Mouse (Mus musculus) telencephalon, adult 2 months (tissue): Measurements from ENCODE around the gene Trnt1.

Source experiments
- DNase-seq: peaks from one replicate; pipeline ENCODE4 v3.0.0-alpha.2; 2011; ENCODE audit warnings: low read depth, low spot score

Trnt1 gene

DNA sequence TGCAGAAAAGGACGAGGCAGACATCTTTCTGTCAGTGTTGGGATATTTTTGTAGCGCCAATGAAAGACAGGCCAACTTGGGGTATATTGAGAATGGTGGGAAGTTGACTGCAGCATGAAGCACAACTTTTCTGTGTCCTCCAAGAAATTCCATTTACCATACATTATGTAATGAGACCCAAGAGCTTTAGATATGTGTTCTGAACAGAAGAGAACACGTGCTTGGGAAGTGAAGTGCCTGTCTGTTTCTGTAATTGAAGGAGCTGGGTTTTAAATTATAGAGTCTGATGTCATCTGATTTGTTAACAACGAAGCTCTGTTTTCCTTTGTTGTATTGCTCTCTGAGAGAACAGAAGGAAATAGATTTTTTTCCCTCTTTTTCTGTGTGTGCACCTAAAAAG, 1.1 kb downstream of the Trnt1 start:
- DNase-seq: peak; percentile 28

DNA sequence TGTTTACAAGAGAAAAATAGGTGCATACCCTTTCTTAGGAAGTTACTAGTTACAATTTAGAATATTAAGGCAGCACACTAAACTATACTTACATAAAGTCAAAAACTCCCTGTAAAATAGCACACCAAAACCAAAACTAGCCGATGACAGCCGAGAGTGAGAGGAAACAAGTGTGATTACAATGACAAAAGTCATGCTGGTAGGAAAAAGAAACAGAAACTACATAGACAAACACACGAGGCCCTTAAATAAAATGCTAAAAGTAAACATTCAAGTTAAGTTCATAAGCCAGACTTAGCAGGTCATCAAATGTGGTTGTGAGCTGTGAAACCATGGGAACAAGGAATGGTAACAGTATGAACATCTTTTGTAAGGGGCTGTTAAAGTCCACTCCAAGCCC, 18.2 kb downstream of the Trnt1 start:
- DNase-seq: no peak

DNA sequence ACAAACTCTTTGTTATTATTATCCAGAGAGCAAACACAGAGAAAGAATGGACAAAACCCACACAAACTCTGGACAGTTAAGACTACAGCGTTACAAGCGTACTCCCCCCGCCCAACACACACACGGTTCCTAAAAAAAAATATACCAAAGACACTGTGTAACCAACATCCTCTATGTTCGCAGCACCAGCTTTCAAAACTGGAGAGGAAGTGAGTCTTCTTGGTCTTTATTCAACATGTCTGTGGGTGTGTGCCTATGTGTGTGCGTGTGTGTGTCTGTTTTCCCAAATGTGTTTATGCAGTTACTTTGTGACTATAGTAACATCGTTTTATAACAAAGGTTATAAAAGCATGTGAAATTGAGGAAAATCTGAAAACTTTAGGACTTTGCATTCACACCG, 22.5 kb downstream of the Trnt1 start:
- no peak for DNase-seq

DNA sequence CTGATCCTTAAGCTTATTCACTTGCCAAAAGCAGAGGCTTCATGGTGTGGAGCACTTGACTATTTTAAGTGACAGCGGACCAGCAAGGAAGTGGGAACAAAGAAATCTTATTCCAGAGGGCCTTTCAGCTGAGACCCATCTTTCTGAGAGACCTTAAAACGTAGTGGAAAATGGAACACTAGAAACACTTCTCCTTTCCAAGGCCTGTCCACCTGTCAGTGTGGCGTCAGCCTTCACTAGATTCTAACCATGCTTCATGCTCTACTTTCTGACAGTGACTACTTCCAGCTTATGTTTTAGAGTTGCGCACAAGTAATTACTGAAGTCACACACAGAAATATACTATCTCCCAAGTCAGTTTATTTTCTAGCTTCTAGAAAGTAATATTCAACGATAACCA, 23.6 kb downstream of the Trnt1 start:
- DNase-seq: no peak

DNA sequence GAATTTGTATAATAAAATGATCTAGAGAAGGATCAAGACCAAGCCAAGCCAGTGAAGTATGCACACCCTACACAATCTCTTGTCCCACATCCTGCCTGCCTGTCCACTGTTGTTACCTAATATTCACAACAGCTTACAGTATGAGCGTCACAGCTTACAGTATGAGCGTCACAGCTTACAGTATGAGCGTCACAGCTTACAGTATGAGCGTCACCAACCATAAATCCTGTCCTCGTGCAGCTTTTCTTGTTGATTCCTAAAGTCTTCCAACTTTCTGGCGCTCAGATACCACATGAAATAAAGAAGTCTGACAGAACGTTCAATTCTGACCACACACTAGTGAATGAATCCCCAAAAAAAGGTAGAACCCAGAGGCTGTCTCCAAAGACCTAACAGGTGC, 24.2 kb downstream of the Trnt1 start:
- no peak for DNase-seq

DNA sequence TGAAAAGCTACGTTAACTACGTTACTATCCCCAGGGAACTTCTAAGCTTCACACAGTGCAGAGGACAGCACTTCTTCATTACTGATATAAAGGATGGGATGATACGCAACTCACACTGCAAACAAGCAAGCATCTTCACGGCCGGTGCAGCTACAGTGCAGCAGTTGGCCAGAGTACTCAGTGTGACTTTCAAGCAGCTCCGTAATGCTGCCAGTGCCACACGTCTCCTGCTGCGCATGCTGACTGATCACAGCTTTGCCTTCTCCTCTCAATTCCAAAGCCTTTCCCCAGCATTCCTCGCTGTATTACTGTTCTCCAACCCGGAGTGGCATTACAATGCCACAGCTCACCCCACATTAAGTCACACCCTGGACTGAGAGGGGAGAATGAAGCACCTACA, 24.7 kb downstream of the Trnt1 start:
- no peak for DNase-seq

DNA sequence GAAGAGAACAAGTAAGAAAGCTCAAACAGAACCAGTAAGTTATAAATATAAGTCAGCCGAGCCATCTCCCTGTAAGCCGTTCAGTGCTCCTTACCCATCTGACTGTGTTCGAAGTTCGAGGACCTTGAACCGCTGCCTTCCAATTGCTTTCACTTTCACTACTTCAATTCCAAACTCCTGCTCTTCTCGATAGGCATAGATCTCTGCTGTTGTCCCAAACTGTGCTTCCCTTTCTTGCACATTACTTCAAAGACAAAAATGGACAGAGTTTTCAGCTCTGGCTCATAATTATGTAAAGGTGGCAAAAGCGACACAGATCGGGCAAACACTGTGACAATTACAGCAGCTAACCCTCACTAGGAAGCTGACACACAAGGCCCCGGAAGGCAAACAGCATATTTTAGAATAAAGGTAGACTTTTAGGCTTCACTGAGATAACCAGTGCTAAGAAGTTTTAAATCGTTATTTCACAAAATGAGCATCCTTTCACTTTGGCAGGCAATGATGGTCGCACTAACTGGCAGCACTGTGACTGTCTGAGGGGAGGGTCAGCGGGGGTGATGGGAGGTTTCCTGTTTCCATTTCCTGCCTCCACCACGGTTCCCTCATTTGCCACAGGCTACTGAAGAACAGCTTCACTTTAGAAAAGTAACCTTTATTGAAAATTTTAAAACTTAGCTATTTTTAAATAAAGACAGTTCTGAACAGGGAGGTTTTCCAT, 25.3 kb downstream of the Trnt1 start:
- DNase-seq: no peak

DNA sequence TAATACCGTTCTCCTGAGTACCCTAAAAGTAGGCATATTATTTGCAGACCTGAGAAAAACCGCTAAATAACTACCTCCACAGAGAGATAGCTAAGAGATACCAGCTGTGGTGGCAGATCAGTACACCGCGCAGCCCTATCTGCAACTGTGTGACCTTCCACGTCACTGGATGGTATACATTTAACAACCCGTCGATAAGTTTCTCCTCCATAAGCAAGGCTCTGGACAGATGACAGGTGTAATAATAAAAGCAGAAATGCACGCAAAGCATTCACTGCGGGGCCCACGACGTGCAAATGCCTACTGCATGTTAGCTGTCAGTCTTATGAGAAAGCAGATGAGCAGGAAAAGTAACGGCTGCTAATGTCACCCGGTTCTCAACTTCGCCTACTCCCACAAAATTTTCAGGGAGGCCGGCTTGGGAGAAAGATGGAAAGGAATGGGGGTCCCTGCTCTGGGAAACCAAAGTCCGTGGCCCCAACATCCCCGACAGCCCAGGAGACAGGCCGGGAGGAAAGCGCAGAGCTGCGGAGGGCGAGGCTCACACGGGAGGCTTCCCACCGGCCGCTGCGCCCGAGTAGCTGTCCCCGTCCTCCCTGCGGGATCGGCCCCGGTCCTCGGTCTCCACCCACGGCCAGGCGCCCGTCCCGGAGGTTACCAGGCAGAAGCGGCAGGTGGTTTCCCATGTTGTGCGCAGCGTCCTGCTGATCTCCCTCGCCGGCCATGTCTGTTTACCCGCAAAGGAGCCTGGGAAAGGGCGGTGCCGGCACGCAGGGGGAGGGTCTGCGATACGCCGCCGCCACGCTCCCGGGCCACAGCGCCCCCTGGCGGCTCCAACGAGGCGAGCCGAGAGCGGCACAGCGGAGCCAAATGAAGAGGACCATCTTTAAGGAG, 30.7 kb downstream of the Trnt1 start, which contains the start of gene Crbn:
Gene Crbn (minus strand): TSS at position 745 of the 894 bp plus-strand sequence.
- peak; percentile 74 for DNase-seq

DNA sequence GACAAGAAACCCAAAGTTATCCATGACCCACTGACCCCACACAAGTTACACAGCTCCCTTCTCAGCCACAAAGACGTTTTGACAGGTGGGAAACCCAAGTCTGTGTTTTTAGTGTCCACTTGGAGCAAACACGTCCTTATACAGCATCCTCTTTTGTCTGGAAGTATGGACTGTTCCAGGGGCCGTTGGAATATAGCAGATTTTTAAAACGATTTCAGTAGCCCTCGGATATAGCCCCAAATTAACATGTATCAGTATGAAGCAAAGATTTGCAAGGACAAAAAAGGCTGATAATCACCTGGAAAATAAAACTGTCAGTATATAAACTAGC, 31.3 kb downstream of the Trnt1 start:
- DNase-seq: no peak

DNA sequence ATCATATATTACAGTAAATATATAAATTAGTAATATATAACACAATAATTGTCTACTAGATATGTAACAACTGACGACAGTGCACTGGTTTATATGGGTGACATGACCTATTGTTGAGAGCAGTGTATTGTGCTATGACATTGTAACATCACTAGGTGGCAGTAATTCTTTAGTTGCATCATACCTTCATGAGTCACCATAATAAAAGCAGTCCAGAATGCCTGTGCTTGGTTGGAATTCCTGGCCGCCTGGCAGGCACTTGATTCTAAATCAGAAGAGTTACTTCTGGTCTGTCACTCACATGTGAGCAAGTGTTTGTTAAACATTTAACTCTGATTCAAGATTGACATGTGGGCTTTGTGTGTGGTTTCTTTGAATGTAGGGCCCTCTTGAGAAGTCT, 36.0 kb downstream of the Trnt1 start:
- DNase-seq: peak; percentile 21

DNA sequence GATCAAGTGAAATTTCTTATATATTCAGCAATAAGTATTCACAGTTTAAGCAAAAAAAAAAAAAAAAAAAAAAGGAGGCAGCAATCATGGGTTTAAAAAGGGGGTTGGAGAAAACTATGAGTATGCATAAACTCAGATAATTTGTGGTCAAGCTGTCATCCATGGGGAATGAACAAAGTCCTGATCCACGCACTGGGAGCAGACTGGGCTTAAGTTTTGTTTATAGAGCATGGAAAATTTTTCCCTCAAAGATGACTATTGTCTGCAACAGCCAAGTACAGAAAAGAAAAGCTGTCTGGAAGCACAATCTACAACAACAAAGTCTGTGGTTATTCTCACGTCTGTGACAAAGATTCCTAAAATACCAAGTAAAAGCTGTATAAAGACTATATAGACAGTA, 40.2 kb downstream of the Trnt1 start:
- DNase-seq: no peak

DNA sequence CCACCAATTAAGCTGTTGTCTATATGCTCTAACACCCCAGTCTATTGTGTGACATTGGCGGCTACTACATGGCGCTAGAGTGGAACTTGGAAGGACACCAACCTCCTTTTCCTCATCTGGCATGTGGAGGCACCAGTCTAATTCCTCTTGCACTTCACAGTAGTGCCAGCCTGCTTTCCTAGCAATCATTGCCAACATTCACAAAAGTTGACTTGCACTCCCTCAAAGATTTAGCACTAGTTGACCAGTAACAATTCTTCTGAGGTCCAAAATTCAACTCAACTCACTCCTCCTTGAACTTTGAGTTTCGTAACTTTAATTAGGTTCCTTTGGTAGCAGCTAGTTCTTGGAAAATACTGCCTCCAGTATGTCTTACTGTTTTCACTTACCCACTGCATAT, 41.8 kb downstream of the Trnt1 start:
- DNase-seq: no peak

DNA sequence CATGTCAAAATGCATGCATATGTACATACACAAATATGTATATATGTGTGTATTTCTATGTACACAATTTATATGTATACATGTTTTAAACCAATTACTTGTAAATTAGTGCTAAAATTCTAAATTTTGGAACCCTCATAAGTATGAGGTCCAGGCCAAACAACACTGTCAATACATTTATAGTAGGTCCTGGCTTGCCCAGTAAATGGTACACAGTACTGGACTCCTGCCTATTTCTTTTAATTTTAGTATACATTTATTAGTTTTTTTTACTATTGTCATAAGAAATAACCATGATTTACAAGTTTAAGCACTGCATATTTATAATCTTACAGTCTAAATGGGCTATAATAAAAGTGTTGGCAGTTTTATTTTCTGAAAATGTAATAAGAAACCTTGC, 50.3 kb downstream of the Trnt1 start:
- no peak for DNase-seq

DNA sequence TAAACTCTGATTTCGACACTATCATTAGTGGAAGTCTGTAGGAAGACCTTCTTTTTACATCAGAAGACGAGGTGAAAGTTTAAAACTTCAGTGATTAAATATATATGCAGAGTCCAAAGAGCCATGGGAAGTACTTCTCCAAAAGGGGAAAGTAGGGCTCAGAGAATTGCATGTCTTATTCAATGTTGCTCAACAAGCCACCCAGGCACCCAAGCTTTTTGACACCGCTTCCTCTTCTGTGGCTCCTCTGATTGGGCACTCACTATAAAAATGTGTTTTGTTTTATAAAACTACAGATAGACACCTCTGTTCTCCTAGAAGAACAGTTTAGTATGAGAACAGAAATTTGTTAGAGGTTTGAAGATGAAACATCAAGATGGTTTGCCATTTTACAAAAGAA, 51.0 kb downstream of the Trnt1 start:
- no peak for DNase-seq

DNA sequence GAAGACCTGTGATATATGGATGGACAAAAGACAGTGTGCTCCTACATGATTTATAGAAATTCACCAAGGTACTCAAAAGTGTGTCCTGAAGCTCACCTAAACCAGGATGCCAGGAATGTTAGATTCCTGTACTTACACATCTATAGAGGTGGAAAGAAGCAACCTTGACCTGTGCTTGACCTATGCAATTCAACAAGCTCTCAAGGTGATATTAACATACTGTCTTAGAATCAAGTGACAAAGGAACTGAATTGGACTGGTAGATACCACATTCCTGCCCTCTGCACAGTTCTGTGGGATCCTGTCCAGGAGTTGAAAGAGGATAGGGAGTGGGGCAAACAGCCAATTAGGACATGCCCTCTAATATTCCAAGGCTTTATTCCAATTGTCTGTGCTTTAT, 51.6 kb downstream of the Trnt1 start:
- DNase-seq: no peak

DNA sequence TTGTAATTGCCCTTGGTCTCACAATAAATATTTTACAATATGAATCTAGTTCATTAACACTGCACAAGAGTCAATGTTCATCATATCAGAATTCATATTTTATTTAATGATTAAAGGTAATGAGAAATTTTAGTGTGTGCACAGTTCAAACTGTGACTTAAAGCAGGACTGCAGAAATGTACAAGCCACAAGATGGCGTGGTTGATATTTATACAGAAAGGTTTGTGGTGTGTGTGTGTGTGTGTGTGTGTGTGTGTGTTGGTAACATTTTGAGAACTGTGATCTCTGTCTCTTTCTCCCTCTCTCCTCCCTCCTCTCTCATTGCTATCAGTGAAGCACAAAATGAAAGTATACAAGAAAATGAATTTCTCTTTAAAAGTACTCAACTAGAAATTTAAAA, 53.4 kb downstream of the Trnt1 start:
- peak; percentile 50 for DNase-seq
